Mouse (Mus musculus): ENCODE measurements around the gene Zfp420. TPM values are rescaled to one million over a fixed set of nuclear protein-coding genes. Genes with fewer than 3 reads are reported as not detected.
"Not testable (repeated sequence)": the region's sequence is repeated elsewhere in the genome, so short reads cannot be mapped to it uniquely, and the experiment has no call there.

Zfp420 gene
- polyA plus RNA-seq, 1 experiment from 2014 or later = 23.4 TPM

GRCm38 (mm10) chr7:29836816-29837215 is 23.0 kb upstream of the Zfp420 start:
- Histone ChIP-seq H3K4me1 (replicated peaks; ENCODE audit: control insufficient read depth, insufficient read depth, low read length) (no peaks in the 10 kb centered on the region), H3K27me3 (replicated peaks; ENCODE audit: control insufficient read depth, insufficient read depth, low read length) (no peaks in the 10 kb centered on the region), H3K36me3 (ENCODE audit: control insufficient read depth, insufficient read depth) (peaks cover 13% of the 10 kb centered on the region), H3K4me3 (replicated peaks; ENCODE audit: low read length) (no peak overlapping the region), H3K27ac (ENCODE audit: low read length) (no peak overlapping the region), H3K9me3 (ENCODE audit: control insufficient read depth, low read length) (no peaks in the 10 kb centered on the region), H3K9ac (replicated peaks; ENCODE audit: low read depth, low read length) (no peak overlapping the region), H3K4me2 (ENCODE audit: low read length) (no peak overlapping the region)
- ATAC-seq = no peak
- 89% methylated on average over 1 of the region's 1 CpGs for WGBS

GRCm38 (mm10) chr7:29839256-29839655 is 20.5 kb upstream of the Zfp420 start:
- Histone ChIP-seq H3K27ac (ENCODE audit: low read length) (no peak overlapping the region), H3K4me2 (ENCODE audit: low read length) (no peak overlapping the region), H3K9me3 (ENCODE audit: control insufficient read depth, low read length) (no peaks in the 10 kb centered on the region), H3K4me3 (replicated peaks; ENCODE audit: low read length) (no peak overlapping the region), H3K36me3 (ENCODE audit: control insufficient read depth, insufficient read depth) (peaks cover 9% of the 10 kb centered on the region), H3K9ac (replicated peaks; ENCODE audit: low read depth, low read length) (no peak overlapping the region), H3K4me1 (replicated peaks; ENCODE audit: control insufficient read depth, insufficient read depth, low read length) (no peaks in the 10 kb centered on the region), H3K27me3 (replicated peaks; ENCODE audit: control insufficient read depth, insufficient read depth, low read length) (no peaks in the 10 kb centered on the region)
- ATAC-seq = no peak
- WGBS = 88% methylated on average over 3 of the region's 3 CpGs

- Histone ChIP-seq H3K36me3 (ENCODE audit: control insufficient read depth, insufficient read depth) (peaks cover 22% of the 10 kb centered on the region), H3K4me3 (replicated peaks; ENCODE audit: low read length) (no peak overlapping the region), H3K9ac (replicated peaks; ENCODE audit: low read depth, low read length) (no peak overlapping the region), H3K27ac (ENCODE audit: low read length) (no peak overlapping the region), H3K4me1 (replicated peaks; ENCODE audit: control insufficient read depth, insufficient read depth, low read length) (no peaks in the 10 kb centered on the region), H3K27me3 (replicated peaks; ENCODE audit: control insufficient read depth, insufficient read depth, low read length) (no peaks in the 10 kb centered on the region), H3K9me3 (ENCODE audit: control insufficient read depth, low read length) (no peaks in the 10 kb centered on the region), H3K4me2 (ENCODE audit: low read length) (no peak overlapping the region)
- no peak for ATAC-seq
- WGBS = 97% methylated on average over 1 of the region's 1 CpGs
Measured at GRCm38 (mm10) chr7:29842105-29842504, 17.7 kb upstream of the Zfp420 start.

- Histone ChIP-seq H3K4me3 (replicated peaks; ENCODE audit: low read length) (no peak overlapping the region), H3K36me3 (ENCODE audit: control insufficient read depth, insufficient read depth) (peaks cover 27% of the 10 kb centered on the region), H3K27me3 (replicated peaks; ENCODE audit: control insufficient read depth, insufficient read depth, low read length) (no peaks in the 10 kb centered on the region), H3K9me3 (ENCODE audit: control insufficient read depth, low read length) (no peaks in the 10 kb centered on the region), H3K4me1 (replicated peaks; ENCODE audit: control insufficient read depth, insufficient read depth, low read length) (no peaks in the 10 kb centered on the region), H3K4me2 (ENCODE audit: low read length) (no peak overlapping the region), H3K27ac (ENCODE audit: low read length) (no peak overlapping the region), H3K9ac (replicated peaks; ENCODE audit: low read depth, low read length) (no peak overlapping the region)
- WGBS = 95% methylated on average over 5 of the region's 5 CpGs
- no peak for ATAC-seq
Measured at GRCm38 (mm10) chr7:29844616-29845015, 15.2 kb upstream of the Zfp420 start.

- WGBS = 55% methylated on average over 9 of the region's 9 CpGs
- Histone ChIP-seq H3K9me3 (ENCODE audit: control insufficient read depth, low read length) (no peaks in the 10 kb centered on the region), H3K27me3 (replicated peaks; ENCODE audit: control insufficient read depth, insufficient read depth, low read length) (no peaks in the 10 kb centered on the region), H3K36me3 (ENCODE audit: control insufficient read depth, insufficient read depth) (peaks cover 6% of the 10 kb centered on the region), H3K4me3 (replicated peaks; ENCODE audit: low read length) (peak overlapping the region; percentile 46), H3K4me1 (replicated peaks; ENCODE audit: control insufficient read depth, insufficient read depth, low read length) (peaks cover 12% of the 10 kb centered on the region), H3K4me2 (ENCODE audit: low read length) (peak overlapping the region; percentile 63), H3K27ac (ENCODE audit: low read length) (no peak overlapping the region), H3K9ac (replicated peaks; ENCODE audit: low read depth, low read length) (peak overlapping the region; percentile 58)
- 0 out of 2 replicates have a peak, but pooled peaks have one; percentile 2 for ATAC-seq
Measured at GRCm38 (mm10) chr7:29852831-29853218, 7.0 kb upstream of the Zfp420 start.

- H3K9me3 ChIP-seq (ENCODE audit: control insufficient read depth, low read length) = no peaks in the 10 kb centered on the region
- peak within 1 kb of the TSS; percentile 63 for H3K4me2 ChIP-seq (ENCODE audit: low read length)
- no peaks in the 10 kb centered on the region for H3K27me3 ChIP-seq (replicated peaks; ENCODE audit: control insufficient read depth, insufficient read depth, low read length)
- peak within 1 kb of the TSS; percentile 1 for H3K27ac ChIP-seq (ENCODE audit: low read length)
- 1% methylated on average over 21 of the region's 21 CpGs for WGBS
- peaks cover 12% of the 10 kb centered on the region for H3K4me1 ChIP-seq (replicated peaks; ENCODE audit: control insufficient read depth, insufficient read depth, low read length)
- H3K9ac ChIP-seq (replicated peaks; ENCODE audit: low read depth, low read length) = peak within 1 kb of the TSS; percentile 58
- peaks cover 6% of the 10 kb centered on the region for H3K36me3 ChIP-seq (ENCODE audit: control insufficient read depth, insufficient read depth)
- peak; percentile 98 for ATAC-seq
- H3K4me3 ChIP-seq (replicated peaks; ENCODE audit: low read length) = peak within 1 kb of the TSS; percentile 46
Measured at GRCm38 (mm10) chr7:29853219-29853842, 6.4 kb upstream of the Zfp420 start, which contains the start of gene Zfp940. Gene Zfp940, minus strand, starts transcription at chr7:29853669.

GRCm38 (mm10) chr7:29861660-29862059 is 1.9 kb downstream of the Zfp420 start:
- 86% methylated on average over 7 of the region's 7 CpGs for WGBS
- H3K27me3 ChIP-seq (replicated peaks; ENCODE audit: control insufficient read depth, insufficient read depth, low read length) = no peaks in the 10 kb centered on the region
- ATAC-seq = no peak
- no peak overlapping the region for H3K4me2 ChIP-seq (ENCODE audit: low read length)
- H3K9me3 ChIP-seq (ENCODE audit: control insufficient read depth, low read length) = no peaks in the 10 kb centered on the region
- peaks cover 5% of the 10 kb centered on the region; the same call in 1 of the 2 replicates for H3K36me3 ChIP-seq (ENCODE audit: control insufficient read depth, insufficient read depth)
- no peak overlapping the region for H3K27ac ChIP-seq (ENCODE audit: low read length)
- peaks cover 10% of the 10 kb centered on the region for H3K4me1 ChIP-seq (replicated peaks; ENCODE audit: control insufficient read depth, insufficient read depth, low read length)
- no peak overlapping the region for H3K4me3 ChIP-seq (replicated peaks; ENCODE audit: low read length)
- no peak overlapping the region for H3K9ac ChIP-seq (replicated peaks; ENCODE audit: low read depth, low read length)

GRCm38 (mm10) chr7:29874256-29874655 is 14.5 kb downstream of the Zfp420 start:
- WGBS = 92% methylated on average over 10 of the region's 10 CpGs
- peaks cover 30% of the 10 kb centered on the region for H3K36me3 ChIP-seq (ENCODE audit: control insufficient read depth, insufficient read depth)
- H3K27ac ChIP-seq (ENCODE audit: low read length) = no peak overlapping the region

GRCm38 (mm10) chr7:29877561-29877960 is 17.8 kb downstream of the Zfp420 start:
- 94% methylated on average over 9 of the region's 9 CpGs for WGBS
- not testable (repeated sequence) for H3K27ac ChIP-seq (ENCODE audit: low read length); H3K9ac ChIP-seq (replicated peaks; ENCODE audit: low read depth, low read length); H3K4me1 ChIP-seq (replicated peaks; ENCODE audit: control insufficient read depth, insufficient read depth, low read length); H3K4me3 ChIP-seq (replicated peaks; ENCODE audit: low read length); H3K27me3 ChIP-seq (replicated peaks; ENCODE audit: control insufficient read depth, insufficient read depth, low read length); H3K4me2 ChIP-seq (ENCODE audit: low read length); ATAC-seq
- peaks cover 22% of the 10 kb centered on the region for H3K9me3 ChIP-seq (ENCODE audit: control insufficient read depth, low read length)
- H3K36me3 ChIP-seq (ENCODE audit: control insufficient read depth, insufficient read depth) = peaks cover 28% of the 10 kb centered on the region

More at GRCm38 (mm10) chr7:29874256-29874655, 14.5 kb downstream of the Zfp420 start:
- Histone ChIP-seq H3K4me1 (replicated peaks; ENCODE audit: control insufficient read depth, insufficient read depth, low read length) (no peaks in the 10 kb centered on the region), H3K9me3 (ENCODE audit: control insufficient read depth, low read length) (peaks cover 25% of the 10 kb centered on the region), H3K27me3 (replicated peaks; ENCODE audit: control insufficient read depth, insufficient read depth, low read length) (no peaks in the 10 kb centered on the region), H3K9ac (replicated peaks; ENCODE audit: low read depth, low read length) (no peak overlapping the region), H3K4me3 (replicated peaks; ENCODE audit: low read length) (no peak overlapping the region), H3K4me2 (ENCODE audit: low read length) (no peak overlapping the region)
- ATAC-seq = no peak
